Mouse (Mus musculus) embryonic fibroblast, embryonic 13.5 days (primary cell): ENCODE measurements at regions not wholly inside any gene's neighbourhood (a gene's known extent, or its start where the extent isn't known, plus 50 kb on each side); places are given as distances from the start of the nearest gene placed in this dataset.

Source experiments
- CTCF ChIP-seq: IDR thresholded peaks from 2 replicates; pipeline ENCODE4 v1.5.1; 2011; ENCODE audit warnings: mild to moderate bottlenecking, control low read depth, low read length, moderate library complexity, borderline replicate concordance; ENCODE audit not compliant: insufficient read depth
- POLR2A ChIP-seq: IDR thresholded peaks from 2 replicates; pipeline ENCODE4 v1.6.1; 2011; ENCODE audit warnings: low read depth, mild to moderate bottlenecking, control low read depth, low read length, moderate library complexity

DNA sequence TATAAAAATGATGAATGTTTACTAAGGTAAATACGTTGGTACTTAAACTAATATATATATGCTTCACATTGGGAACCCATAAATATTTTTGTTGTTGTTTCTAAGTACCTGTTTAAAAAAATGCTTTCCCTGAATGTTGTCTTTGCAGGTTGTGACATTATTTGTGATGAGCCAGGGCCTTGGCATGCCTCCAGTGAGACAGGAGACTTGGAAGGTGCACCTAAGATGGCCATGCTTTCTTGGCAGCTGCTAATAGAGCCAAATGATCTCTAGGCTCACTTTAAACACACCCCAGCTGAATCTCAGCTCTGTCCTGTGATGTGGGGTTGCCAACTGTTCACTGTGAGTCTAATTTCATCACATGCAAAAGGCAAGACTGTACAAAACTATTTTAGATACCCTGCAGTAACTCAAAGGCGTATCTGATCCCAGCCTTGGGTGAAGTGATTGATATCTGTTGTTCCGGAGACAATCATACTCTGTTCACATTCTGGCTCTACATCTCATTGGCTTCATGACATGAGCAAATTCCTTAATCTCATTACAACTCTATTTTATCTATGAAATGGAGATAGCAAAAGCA, 197.8 kb upstream of the P2ry1 start:
- no peak for TF ChIP-seq POLR2A
- TF ChIP-seq CTCF: no peak
